In genomic region chr3:88235616-88236015, GRCm38 (mm10) we compare ENCODE assay signal across 18 mouse cellular contexts. TPM values are rescaled to one million over a fixed set of nuclear protein-coding genes. Genes with fewer than 3 reads are reported as not detected.
DNase-seq lines count a peak whose midpoint lies in the region; ATAC-seq and TF ChIP-seq lines count a peak whose summit lies in the region.
"Had no signal": no experiment of that assay in that cellular context is flagged by ENCODE, and none has a peak within 500 bp of the region (broad histone marks: within the 10 kb centered on the region; RNA-seq: fewer than 3 reads in every experiment).

No protein-coding gene starts in this region.

- peak; percentile 30 for DNase-seq in cerebellum, adult 9-10 months
- DNase-seq in hindbrain, embryonic 11.5 days (ENCODE audit: low spot score) = no peak
- no peak for DNase-seq in hindbrain, postnatal 0 days (ENCODE audit: low spot score)
- no peak for DNase-seq in kidney, adult 2 months
- DNase-seq: adrenal gland, postnatal 14 days; heart, adult 18-20 months; lung, postnatal 14 days had no signal

- no peak for ATAC-seq in cerebellum, adult (ENCODE audit: insufficient number of reproducible peaks, low FRiP score, low TSS enrichment)
- ATAC-seq in hindbrain, embryonic 11.5 days (ENCODE audit: low FRiP score) = no peak
- no peak for ATAC-seq in hindbrain, postnatal 0 days
- ATAC-seq in forebrain, embryonic 12.5 days (ENCODE audit: low FRiP score) = no peak
- no peak for ATAC-seq in neural tube, embryonic 12.5 days (ENCODE audit: low FRiP score, low read depth)
- no peak for ATAC-seq in megakaryocyte-erythroid progenitor cell, adult 5-6 weeks (replicated peaks; ENCODE audit: low FRiP score, low TSS enrichment, poor library complexity, severe bottlenecking)

- TF ChIP-seq POLR2A in kidney, adult 2 months (IDR thresholded peaks at IDR 0.05; ENCODE audit: low read depth, low read length) = no peak

- H3K4me3 ChIP-seq in hindbrain, embryonic 11.5 days (ENCODE audit: low read depth, low read length) = no peak overlapping the region
- H3K4me3 ChIP-seq in hindbrain, postnatal 0 days (ENCODE audit: low read length) = no peak overlapping the region
- H3K4me3 ChIP-seq in forebrain, embryonic 12.5 days (replicated peaks) = no peak overlapping the region
- H3K4me3 ChIP-seq in neural tube, embryonic 12.5 days = no peak overlapping the region
- no peak overlapping the region for H3K4me3 ChIP-seq in kidney, adult 2 months (ENCODE audit: insufficient read depth, low read depth, low read length)
- H3K4me3 ChIP-seq: erythroblast, embryonic 14.5 days; limb, embryonic 12.5 days had no signal

- no peak for TF ChIP-seq CTCF in hindbrain, postnatal 0 days (IDR thresholded peaks at IDR 0.05; ENCODE audit: low read depth)
- TF ChIP-seq CTCF in kidney, adult 2 months (conservative IDR thresholded peaks at IDR 0.05; ENCODE audit: insufficient read depth, insufficient read length, low read depth, low read length) = no peak

- WGBS in hindbrain, embryonic 11.5 days = 42% methylated on average over 2 of the region's 2 CpGs
- WGBS in hindbrain, postnatal 0 days = 50% methylated on average over 2 of the region's 2 CpGs
- 26% methylated on average over 2 of the region's 2 CpGs for WGBS in forebrain, embryonic 12.5 days
- WGBS in neural tube, embryonic 12.5 days = 11% methylated on average over 2 of the region's 2 CpGs
- 91% methylated on average over 2 of the region's 2 CpGs for WGBS in kidney, adult 2 months

- H3K36me3 ChIP-seq in hindbrain, embryonic 11.5 days (ENCODE audit: control insufficient read depth, insufficient read depth, low read length) = no peaks in the 10 kb centered on the region
- no peaks in the 10 kb centered on the region for H3K36me3 ChIP-seq in hindbrain, postnatal 0 days (ENCODE audit: insufficient read depth, low read length)
- no peaks in the 10 kb centered on the region for H3K36me3 ChIP-seq in forebrain, embryonic 12.5 days (replicated peaks)
- H3K36me3 ChIP-seq in neural tube, embryonic 12.5 days = no peaks in the 10 kb centered on the region; the same call in 1 of the 2 replicates
- no peaks in the 10 kb centered on the region for H3K36me3 ChIP-seq in kidney, adult 2 months (ENCODE audit: control insufficient read depth, insufficient read depth, low read length)
- H3K36me3 ChIP-seq: limb, embryonic 12.5 days had no signal

- peaks cover 49% of the 10 kb centered on the region for H3K4me1 ChIP-seq in hindbrain, embryonic 11.5 days (replicated peaks; ENCODE audit: control insufficient read depth, insufficient read depth, low read length)
- H3K4me1 ChIP-seq in hindbrain, postnatal 0 days (ENCODE audit: insufficient read depth, low read length) = peaks cover 51% of the 10 kb centered on the region
- H3K4me1 ChIP-seq in forebrain, embryonic 12.5 days = peaks cover 96% of the 10 kb centered on the region
- peaks cover 86% of the 10 kb centered on the region for H3K4me1 ChIP-seq in neural tube, embryonic 12.5 days
- H3K4me1 ChIP-seq in kidney, adult 2 months (ENCODE audit: control insufficient read depth, insufficient read depth, low read length) = no peaks in the 10 kb centered on the region

- H3K9me3 ChIP-seq in hindbrain, embryonic 11.5 days (ENCODE audit: control insufficient read depth, low read length) = no peaks in the 10 kb centered on the region
- no peaks in the 10 kb centered on the region for H3K9me3 ChIP-seq in hindbrain, postnatal 0 days (ENCODE audit: low read length)
- H3K9me3 ChIP-seq in forebrain, embryonic 12.5 days = no peaks in the 10 kb centered on the region
- H3K9me3 ChIP-seq in neural tube, embryonic 12.5 days = no peaks in the 10 kb centered on the region
- H3K9me3 ChIP-seq: limb, embryonic 12.5 days had no signal

- H3K9ac ChIP-seq in hindbrain, embryonic 11.5 days (ENCODE audit: low read depth, low read length) = no peak overlapping the region
- no peak overlapping the region for H3K9ac ChIP-seq in hindbrain, postnatal 0 days (replicated peaks; ENCODE audit: low read length)
- peak overlapping the region; percentile 3; the same call in 1 of the 2 replicates for H3K9ac ChIP-seq in forebrain, embryonic 12.5 days
- H3K9ac ChIP-seq in neural tube, embryonic 12.5 days = no peak overlapping the region
- H3K9ac ChIP-seq: limb, embryonic 12.5 days had no signal

- no peak overlapping the region for H3K4me2 ChIP-seq in hindbrain, embryonic 11.5 days (replicated peaks; ENCODE audit: low read depth, low read length)
- H3K4me2 ChIP-seq in hindbrain, postnatal 0 days (ENCODE audit: low read depth, low read length) = no peak overlapping the region
- H3K4me2 ChIP-seq in forebrain, embryonic 12.5 days = no peak overlapping the region
- no peak overlapping the region for H3K4me2 ChIP-seq in neural tube, embryonic 12.5 days (replicated peaks)
- H3K4me2 ChIP-seq: limb, embryonic 12.5 days had no signal

- H3K27ac ChIP-seq in hindbrain, embryonic 11.5 days (ENCODE audit: low read depth, low read length) = peak overlapping the region; percentile 42
- H3K27ac ChIP-seq in hindbrain, postnatal 0 days = no peak overlapping the region
- H3K27ac ChIP-seq in forebrain, embryonic 12.5 days = peak overlapping the region; percentile 99
- H3K27ac ChIP-seq in neural tube, embryonic 12.5 days = peak overlapping the region; percentile 67; the same call in 1 of the 2 replicates
- no peak overlapping the region for H3K27ac ChIP-seq in kidney, adult 2 months (ENCODE audit: insufficient read depth, low read depth, low read length)
- H3K27ac ChIP-seq: limb, embryonic 12.5 days had no signal

- H3K27me3 ChIP-seq in hindbrain, embryonic 11.5 days (ENCODE audit: control insufficient read depth, insufficient read depth, low read length) = peaks cover 12% of the 10 kb centered on the region
- no peaks in the 10 kb centered on the region for H3K27me3 ChIP-seq in hindbrain, postnatal 0 days (ENCODE audit: insufficient read depth, low read length)
- H3K27me3 ChIP-seq in forebrain, embryonic 12.5 days = peaks cover 58% of the 10 kb centered on the region
- peaks cover 12% of the 10 kb centered on the region for H3K27me3 ChIP-seq in neural tube, embryonic 12.5 days (replicated peaks)
- no peaks in the 10 kb centered on the region for H3K27me3 ChIP-seq in kidney, adult 2 months (replicated peaks; ENCODE audit: control insufficient read depth, insufficient read depth, low read length)

RNA-seq across cellular contexts. Expression of gene Rhbg, which starts 18.9 kb away (rescaled TPM):
- 0.13 and 0.25 TPM in 2 replicates for polyA plus RNA-seq in hindbrain, embryonic 11.5 days (2014; fragmentation: Nextera tagmentation; extraction: Ambion mirVana)
- 0.94 and 1.0 TPM in 2 replicates for total RNA-seq in hindbrain, postnatal 0 days (2014; rRNA removed)
- 0.37 and 0.43 TPM in 2 replicates for polyA plus RNA-seq in hindbrain, postnatal 0 days (2015; fragmentation: Nextera tagmentation; extraction: Ambion mirVana)
- polyA plus RNA-seq in forebrain, embryonic 12.5 days (2016; fragmentation: Nextera tagmentation; extraction: Ambion mirVana) = 0.28 TPM in 1 of 2 replicates, not detected in the other
- polyA plus RNA-seq in neural tube, embryonic 12.5 days (2016; fragmentation: Nextera tagmentation; extraction: Ambion mirVana) = 0.32 and 0.79 TPM in 2 replicates
- 94.4 and 106 TPM in 2 replicates for polyA plus RNA-seq in kidney, adult 2 months (2012; rRNA removed)
- not detected in 2 replicates for total RNA-seq in megakaryocyte-erythroid progenitor cell, adult 5-6 weeks (2014; fragmentation: Nextera tagmentation)
- total RNA-seq in megakaryocyte-erythroid progenitor cell, adult 5-6 weeks (2017) = not detected in 2 replicates
- total RNA-seq: gastrocnemius, adult 8-10 months; left cerebral cortex, adult 18-20 months had no signal
- polyA plus RNA-seq: erythroblast, embryonic 14.5 days had no signal

RNA-seq across cellular contexts. Expression of gene Gm38392, which starts 51.4 kb away (rescaled TPM):
- polyA plus RNA-seq in hindbrain, embryonic 11.5 days (2014; fragmentation: Nextera tagmentation; extraction: Ambion mirVana) = 0.20 and 0.49 TPM in 2 replicates
- total RNA-seq in hindbrain, postnatal 0 days (2014; rRNA removed) = 2.1 TPM in 1 of 2 replicates, not detected in the other
- 0.21 and 0.24 TPM in 2 replicates for polyA plus RNA-seq in hindbrain, postnatal 0 days (2015; fragmentation: Nextera tagmentation; extraction: Ambion mirVana)
- polyA plus RNA-seq in forebrain, embryonic 12.5 days (2016; fragmentation: Nextera tagmentation; extraction: Ambion mirVana) = 0.31 TPM in 1 of 2 replicates, not detected in the other
- polyA plus RNA-seq in neural tube, embryonic 12.5 days (2016; fragmentation: Nextera tagmentation; extraction: Ambion mirVana) = 0.27 TPM in 1 of 2 replicates, not detected in the other
- 0.22 and 0.23 TPM in 2 replicates for polyA plus RNA-seq in kidney, adult 2 months (2012; rRNA removed)
- not detected in 2 replicates for total RNA-seq in megakaryocyte-erythroid progenitor cell, adult 5-6 weeks (2014; fragmentation: Nextera tagmentation)
- not detected in 2 replicates for total RNA-seq in megakaryocyte-erythroid progenitor cell, adult 5-6 weeks (2017)
- polyA plus RNA-seq: erythroblast, embryonic 14.5 days; heart, embryonic 16.5 days; liver, embryonic 16.5 days; small intestine, adult 2 months had no signal

Comparison
In these comparisons a context has a peak if more than half of its experiments do, and no peak if none do; other contexts are left out.
1. H3K27ac ChIP-seq: peak in hindbrain, embryonic 11.5 days (single experiment), forebrain, embryonic 12.5 days (single experiment) and neural tube, embryonic 12.5 days (single experiment); none in hindbrain, postnatal 0 days (single experiment) and kidney, adult 2 months (single experiment).
2. RNA of gene Rhbg, which starts 18.9 kb away (polyA plus RNA-seq): 94.4 to 106 TPM in kidney, adult 2 months; 0.37 to 0.43 TPM in hindbrain, postnatal 0 days, 0.32 to 0.79 TPM in neural tube, embryonic 12.5 days, 0.28 TPM in forebrain, embryonic 12.5 days and 0.13 to 0.25 TPM in hindbrain, embryonic 11.5 days; every median in the first group is over 10 times any median in the second.